Mouse (Mus musculus) 3T3-L1 (cell line): ENCODE data around the gene Olfr455.
A peak's percentile ranks its signal among the peaks of the same experiment; 100 is the strongest.

Source experiments
- DNase-seq: peaks from one replicate; pipeline ENCODE4 v3.0.0-alpha.2; 2015; ENCODE audit warnings: low read depth, low spot score

Olfr455 gene

GRCm38 (mm10) chr6:42547461-42547860 is at the start of gene Olfr455:
Gene Olfr455, minus strand, starts transcription at chr6:42547587.
- DNase-seq = no peak

GRCm38 (mm10) chr6:42593138-42593882 is 45.9 kb upstream of the Olfr455 start:
- no peak for DNase-seq

DNA sequence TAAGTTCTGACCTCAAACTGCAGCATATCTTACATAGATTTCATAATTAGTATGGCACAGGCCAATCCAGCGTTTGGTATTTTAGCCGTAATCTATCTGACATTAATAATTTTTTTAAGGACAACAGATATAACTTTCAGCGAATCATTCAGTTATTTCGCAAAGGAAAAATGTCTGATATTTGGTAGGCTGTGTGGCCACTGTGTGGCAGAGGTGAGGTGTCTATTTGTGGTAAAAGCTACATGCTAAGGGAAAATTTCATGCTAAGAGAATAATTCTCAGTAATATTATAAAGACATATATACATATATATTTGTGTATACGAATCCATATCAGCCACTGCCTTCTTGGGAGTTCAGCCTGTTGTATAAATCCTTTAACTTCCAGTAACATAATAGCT is 39.2 kb upstream of the Olfr455 start:
- DNase-seq = peak; percentile 18

- DNase-seq = peak; percentile 89
These were observed 36.1 kb upstream of the Olfr455 start for GRCm38 (mm10) chr6:42583488-42583872.

DNA sequence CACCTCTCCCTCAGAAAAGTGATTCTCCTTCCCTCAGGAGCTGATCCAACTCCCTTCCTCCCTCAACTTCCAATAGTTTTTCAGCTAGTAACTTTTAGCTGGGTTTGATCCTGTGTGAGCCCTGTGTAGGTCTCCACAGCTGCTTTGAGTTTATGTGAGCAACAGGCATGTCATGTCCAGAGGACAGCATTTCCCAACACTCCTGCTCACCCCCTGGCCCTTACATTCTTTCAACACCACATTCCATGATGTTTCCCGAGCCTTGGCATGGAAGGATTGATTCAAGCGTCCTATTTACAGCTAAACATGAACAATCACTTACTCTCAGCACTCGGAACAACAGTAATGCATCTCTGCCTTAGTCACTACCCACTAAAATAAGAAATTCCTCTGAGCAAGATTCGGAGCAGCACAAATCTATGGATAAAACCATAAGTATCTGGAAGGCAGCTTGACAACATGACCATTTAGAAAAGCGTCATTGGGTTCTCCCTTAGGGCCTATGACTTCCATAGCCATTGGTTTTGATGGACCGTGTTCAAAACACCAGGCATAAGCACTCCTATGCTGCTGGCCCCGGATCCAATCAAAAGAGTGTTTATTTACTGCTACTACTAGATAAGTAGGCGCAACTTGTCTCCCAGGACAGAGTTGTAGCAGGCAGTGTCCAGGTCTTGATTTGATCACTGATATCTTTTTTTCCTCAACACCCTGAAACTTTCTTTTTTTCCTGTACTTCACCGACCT is 35.5 kb upstream of the Olfr455 start:
- peak; percentile 98 for DNase-seq

DNA sequence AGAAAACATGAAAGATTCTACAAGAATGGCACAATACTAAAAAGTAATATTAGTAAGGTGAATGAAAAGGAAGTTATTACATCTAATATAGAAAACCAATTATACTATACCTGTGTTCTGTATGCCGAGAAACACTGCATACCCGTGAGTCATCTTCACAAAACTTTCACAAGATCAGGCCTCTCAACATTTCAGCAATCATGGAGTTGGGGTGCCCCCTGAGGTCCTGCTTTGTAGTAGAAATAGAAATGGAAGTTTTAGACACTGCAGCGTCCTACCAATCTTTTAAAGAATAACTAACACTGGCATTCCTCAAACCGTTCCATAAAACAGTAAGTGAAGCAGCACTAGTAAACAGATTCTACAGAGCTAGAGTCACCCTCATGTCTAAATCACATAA is 31.3 kb upstream of the Olfr455 start:
- DNase-seq = peak; percentile 74

- DNase-seq = no peak
These were observed 30.0 kb upstream of the Olfr455 start for GRCm38 (mm10) chr6:42577433-42577832.

GRCm38 (mm10) chr6:42568205-42568604 is 20.8 kb upstream of the Olfr455 start:
- no peak for DNase-seq

DNA sequence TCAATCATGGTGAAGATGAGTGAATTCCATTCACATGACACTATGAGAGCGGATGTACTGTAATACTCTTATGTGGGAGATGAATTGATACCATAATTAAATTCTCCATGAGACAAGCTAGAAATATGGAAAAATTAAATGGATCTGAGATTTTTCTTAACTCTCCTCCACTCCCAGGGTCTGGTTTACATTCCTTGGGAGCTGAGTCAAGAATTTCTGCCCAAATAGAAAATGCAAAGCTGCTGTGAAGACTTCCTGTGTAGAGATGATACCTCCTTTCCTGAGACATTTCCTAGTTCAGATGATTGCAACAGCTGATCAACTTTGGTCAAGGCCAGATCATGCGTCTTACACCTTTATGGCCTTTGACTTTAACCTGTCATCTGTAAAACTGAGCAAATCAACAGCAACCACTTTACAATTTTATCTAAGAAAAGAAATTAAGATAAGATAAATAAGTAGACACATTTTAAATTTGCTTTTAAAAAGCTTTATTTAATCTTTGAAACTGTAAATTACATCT is 18.8 kb upstream of the Olfr455 start:
- DNase-seq = peak; percentile 83

DNA sequence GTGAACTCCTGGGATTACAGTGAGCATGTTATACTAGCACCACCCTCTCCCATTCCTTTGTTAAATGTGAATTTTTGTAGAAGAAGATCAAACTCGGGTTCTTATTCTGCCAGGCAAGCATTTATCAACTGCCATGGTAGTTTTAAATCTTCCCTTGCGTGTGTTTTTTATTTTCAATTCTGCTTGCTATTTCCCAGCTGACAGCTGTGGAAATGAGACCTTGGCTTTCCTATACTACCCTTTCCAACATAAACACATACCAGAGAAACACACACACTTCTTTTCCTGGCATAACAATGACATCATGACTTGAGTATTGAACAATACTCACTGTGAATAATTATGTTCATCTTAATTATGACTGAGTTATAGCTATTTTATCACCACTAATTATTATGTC is 14.9 kb upstream of the Olfr455 start:
- DNase-seq = peak; percentile 56

DNA sequence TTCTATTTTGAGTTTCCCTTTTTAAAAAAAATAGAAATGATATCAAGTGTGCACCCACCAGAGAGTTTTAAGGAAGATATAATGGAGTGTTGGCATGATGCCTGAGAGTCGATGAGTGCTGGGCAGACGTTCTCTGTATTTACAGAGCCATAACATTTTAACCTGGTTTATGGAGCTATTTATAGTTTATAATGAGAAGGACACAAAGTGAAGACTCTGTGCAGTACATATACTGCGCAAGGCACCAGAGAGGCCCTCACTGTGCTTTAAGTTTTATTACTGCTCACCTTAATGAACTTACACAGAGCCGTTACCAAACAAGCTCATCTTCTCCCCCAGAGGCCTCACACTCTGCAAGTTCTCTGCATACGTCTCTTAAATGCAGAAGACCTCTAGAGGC is 13.5 kb upstream of the Olfr455 start:
- no peak for DNase-seq

- no peak for DNase-seq
These were observed 11.3 kb upstream of the Olfr455 start for GRCm38 (mm10) chr6:42558641-42559040.

GRCm38 (mm10) chr6:42546180-42546579 is 1.2 kb downstream of the Olfr455 start:
- DNase-seq = peak; percentile 29

GRCm38 (mm10) chr6:42545451-42545885 is 1.9 kb downstream of the Olfr455 start:
- DNase-seq = peak; percentile 54

- peak; percentile 72 for DNase-seq
These were observed 2.5 kb downstream of the Olfr455 start for GRCm38 (mm10) chr6:42544846-42545245.

- DNase-seq = peak; percentile 96
These were observed 5.1 kb downstream of the Olfr455 start for GRCm38 (mm10) chr6:42542036-42543031.

GRCm38 (mm10) chr6:42540681-42541080 is 6.7 kb downstream of the Olfr455 start:
- peak; percentile 42 for DNase-seq

- peak; percentile 39 for DNase-seq
These were observed 7.7 kb downstream of the Olfr455 start for GRCm38 (mm10) chr6:42539711-42540110.

DNA sequence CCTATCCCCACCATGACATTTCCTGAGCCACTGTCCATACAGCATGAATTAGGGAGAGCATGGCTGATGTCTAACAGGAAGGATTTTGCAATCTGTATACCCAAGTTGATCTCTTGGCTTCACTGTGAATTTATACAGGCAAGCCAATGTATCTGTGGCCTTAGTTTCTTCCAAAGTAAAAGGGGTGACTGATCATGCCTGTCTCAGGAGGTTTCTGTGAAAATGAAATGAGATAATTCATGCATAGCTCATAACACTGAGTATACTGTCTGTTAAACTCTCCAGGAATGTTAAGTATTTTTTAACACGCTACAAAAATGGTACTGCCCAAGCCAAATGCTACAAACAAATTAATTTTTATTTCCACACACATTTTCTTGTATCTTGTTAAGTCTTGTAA is 33.9 kb downstream of the Olfr455 start:
- DNase-seq = peak; percentile 69

DNA sequence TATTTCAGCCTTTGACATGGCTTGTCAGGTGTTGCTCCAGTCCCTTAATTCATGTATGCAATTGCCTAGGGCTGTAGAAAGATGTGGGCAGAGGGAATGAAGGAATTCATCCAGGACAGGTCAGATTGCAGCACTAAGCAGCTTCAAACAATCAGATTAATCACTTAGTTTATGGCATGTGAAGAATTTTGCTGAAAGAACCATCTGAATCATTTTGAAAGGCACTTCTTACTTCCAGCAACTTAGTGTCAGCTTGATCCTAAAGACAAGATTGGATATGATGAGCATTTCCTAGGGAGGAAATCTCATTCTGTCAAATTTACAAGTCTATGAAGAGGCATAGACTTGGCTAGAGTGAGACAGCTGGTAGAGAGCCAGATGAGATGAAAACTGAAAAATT is 38.1 kb downstream of the Olfr455 start:
- DNase-seq = peak; percentile 70

- DNase-seq = peak; percentile 52
These were observed 43.9 kb downstream of the Olfr455 start for GRCm38 (mm10) chr6:42503478-42503877.
